Mouse (Mus musculus) CD4-positive, CD25-positive, alpha-beta regulatory T cell, adult 2 months (primary cell): ENCODE data around the gene Olfr455.

Experiments
- DNase-seq: peaks from one replicate; pipeline ENCODE4 v3.0.0-alpha.2; 2012; ENCODE audit warnings: low read depth, low spot score

Olfr455 gene

DNA sequence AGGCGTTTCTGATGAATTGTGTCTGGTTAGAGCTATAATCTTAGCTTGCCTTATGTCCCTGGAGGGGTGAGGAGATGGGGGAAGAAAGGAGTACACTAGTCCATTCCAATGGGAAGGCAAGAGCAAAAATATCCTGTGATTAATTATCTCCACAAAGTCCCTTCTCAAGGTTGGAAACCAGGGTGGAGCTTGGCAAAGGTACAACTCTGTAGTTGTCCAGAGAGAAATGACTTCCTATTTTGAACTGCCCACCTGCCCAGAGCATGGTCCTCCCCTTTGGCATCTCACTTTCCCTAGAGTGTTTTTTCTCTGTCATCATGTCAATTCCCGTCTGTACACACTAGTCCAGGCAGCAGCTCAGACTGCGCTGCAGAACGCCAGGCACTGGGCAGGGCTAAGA, at the start of gene Olfr455:
Gene Olfr455 (minus strand): TSS at position 127 of the 400 bp plus-strand sequence.
- no peak for DNase-seq

DNA sequence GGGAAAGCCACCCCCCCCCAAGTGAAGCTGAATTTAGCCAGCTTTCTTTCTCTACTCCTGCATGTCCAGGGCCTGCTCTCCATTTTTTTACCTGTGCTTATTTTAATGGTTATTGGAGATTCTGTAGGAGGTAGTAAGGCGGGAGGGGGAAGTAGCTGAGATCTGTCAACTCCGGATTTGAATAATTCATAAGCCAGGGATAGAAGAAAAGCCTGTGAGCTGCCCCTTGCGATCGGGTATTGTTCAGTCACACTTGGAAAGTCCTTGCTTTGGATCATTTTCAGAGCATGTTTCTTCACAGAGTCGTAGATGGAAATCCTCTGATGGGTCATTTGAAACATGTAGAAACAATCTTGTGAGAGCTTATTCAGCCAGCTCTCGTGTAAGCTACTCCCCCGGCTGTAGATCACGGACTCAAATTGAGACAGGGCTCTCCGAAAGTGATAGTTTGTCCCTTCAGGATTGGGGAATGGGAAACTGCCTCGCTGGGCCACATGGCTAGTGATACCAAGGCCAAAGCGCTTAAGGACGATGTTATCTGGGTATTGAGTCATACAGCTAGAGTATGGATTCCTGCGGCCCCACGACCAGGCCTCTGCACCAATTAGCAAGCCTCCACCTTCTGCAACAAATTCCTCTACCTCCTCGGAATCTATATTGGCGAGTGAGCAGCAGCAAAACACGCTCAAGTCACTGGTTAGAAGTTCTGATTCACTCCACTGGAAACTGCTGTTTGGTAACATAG, 45.9 kb upstream of the Olfr455 start:
- no peak for DNase-seq

DNA sequence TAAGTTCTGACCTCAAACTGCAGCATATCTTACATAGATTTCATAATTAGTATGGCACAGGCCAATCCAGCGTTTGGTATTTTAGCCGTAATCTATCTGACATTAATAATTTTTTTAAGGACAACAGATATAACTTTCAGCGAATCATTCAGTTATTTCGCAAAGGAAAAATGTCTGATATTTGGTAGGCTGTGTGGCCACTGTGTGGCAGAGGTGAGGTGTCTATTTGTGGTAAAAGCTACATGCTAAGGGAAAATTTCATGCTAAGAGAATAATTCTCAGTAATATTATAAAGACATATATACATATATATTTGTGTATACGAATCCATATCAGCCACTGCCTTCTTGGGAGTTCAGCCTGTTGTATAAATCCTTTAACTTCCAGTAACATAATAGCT, 39.2 kb upstream of the Olfr455 start:
- no peak for DNase-seq

DNA sequence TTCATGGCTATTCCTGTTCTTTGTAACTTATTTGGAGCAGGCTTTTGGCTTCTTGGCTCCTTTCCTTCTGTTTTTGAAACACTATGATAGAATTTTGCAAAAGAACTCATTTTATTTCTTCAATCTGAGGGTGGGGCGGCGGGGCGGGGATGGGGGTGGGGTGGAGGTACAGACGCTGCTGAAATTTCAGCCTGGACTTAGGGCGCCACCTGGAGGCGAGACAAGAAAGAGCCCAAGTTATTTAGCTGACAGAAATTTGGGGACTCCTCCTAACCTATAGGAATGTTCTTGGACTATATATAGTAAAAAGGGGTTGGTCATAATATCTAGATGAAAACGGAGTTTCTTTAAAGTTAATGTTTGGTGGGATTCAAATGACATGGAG, 36.1 kb upstream of the Olfr455 start:
- DNase-seq, result peak; percentile 64

DNA sequence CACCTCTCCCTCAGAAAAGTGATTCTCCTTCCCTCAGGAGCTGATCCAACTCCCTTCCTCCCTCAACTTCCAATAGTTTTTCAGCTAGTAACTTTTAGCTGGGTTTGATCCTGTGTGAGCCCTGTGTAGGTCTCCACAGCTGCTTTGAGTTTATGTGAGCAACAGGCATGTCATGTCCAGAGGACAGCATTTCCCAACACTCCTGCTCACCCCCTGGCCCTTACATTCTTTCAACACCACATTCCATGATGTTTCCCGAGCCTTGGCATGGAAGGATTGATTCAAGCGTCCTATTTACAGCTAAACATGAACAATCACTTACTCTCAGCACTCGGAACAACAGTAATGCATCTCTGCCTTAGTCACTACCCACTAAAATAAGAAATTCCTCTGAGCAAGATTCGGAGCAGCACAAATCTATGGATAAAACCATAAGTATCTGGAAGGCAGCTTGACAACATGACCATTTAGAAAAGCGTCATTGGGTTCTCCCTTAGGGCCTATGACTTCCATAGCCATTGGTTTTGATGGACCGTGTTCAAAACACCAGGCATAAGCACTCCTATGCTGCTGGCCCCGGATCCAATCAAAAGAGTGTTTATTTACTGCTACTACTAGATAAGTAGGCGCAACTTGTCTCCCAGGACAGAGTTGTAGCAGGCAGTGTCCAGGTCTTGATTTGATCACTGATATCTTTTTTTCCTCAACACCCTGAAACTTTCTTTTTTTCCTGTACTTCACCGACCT, 35.5 kb upstream of the Olfr455 start:
- no peak for DNase-seq

DNA sequence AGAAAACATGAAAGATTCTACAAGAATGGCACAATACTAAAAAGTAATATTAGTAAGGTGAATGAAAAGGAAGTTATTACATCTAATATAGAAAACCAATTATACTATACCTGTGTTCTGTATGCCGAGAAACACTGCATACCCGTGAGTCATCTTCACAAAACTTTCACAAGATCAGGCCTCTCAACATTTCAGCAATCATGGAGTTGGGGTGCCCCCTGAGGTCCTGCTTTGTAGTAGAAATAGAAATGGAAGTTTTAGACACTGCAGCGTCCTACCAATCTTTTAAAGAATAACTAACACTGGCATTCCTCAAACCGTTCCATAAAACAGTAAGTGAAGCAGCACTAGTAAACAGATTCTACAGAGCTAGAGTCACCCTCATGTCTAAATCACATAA, 31.3 kb upstream of the Olfr455 start:
- no peak for DNase-seq

DNA sequence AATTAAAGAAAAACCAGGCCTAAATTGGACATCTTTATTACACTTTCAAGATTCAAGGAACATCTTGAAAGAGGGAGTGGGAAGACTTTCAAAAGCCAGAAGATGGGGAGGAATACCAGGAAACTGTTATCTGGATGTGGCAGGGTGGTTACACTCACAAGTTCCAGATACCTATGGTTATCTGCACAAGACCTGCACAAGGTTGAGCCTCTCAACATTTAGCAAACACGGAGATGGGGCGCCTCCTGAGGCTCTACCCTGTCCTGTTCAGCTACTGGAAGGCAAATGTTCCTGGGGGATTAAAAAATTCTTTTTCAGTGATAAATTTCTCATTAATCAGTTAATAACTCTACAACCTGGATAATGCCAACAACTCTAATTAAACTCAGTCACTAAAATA, 30.0 kb upstream of the Olfr455 start:
- DNase-seq, result no peak

DNA sequence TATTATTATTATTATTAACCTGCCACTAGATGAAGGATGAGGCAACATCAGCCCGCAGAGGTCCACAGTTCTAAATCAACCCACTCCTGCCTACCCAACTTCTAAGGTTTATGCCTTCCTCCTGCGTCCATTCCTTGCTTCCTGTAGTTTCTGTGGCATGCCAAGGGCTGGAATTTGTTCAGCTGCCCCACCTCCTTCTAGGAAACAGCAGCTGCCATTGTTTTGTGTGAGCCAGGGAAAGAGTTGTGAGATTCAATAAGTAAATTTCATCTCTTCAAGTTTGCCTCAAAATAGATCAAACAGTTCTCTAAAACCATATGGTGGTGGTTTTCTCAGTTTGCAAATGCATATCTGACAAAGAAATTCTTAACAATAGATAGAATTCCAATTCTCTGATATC, 20.8 kb upstream of the Olfr455 start:
- no peak for DNase-seq

DNA sequence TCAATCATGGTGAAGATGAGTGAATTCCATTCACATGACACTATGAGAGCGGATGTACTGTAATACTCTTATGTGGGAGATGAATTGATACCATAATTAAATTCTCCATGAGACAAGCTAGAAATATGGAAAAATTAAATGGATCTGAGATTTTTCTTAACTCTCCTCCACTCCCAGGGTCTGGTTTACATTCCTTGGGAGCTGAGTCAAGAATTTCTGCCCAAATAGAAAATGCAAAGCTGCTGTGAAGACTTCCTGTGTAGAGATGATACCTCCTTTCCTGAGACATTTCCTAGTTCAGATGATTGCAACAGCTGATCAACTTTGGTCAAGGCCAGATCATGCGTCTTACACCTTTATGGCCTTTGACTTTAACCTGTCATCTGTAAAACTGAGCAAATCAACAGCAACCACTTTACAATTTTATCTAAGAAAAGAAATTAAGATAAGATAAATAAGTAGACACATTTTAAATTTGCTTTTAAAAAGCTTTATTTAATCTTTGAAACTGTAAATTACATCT, 18.8 kb upstream of the Olfr455 start:
- no peak for DNase-seq

DNA sequence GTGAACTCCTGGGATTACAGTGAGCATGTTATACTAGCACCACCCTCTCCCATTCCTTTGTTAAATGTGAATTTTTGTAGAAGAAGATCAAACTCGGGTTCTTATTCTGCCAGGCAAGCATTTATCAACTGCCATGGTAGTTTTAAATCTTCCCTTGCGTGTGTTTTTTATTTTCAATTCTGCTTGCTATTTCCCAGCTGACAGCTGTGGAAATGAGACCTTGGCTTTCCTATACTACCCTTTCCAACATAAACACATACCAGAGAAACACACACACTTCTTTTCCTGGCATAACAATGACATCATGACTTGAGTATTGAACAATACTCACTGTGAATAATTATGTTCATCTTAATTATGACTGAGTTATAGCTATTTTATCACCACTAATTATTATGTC, 14.9 kb upstream of the Olfr455 start:
- no peak for DNase-seq

DNA sequence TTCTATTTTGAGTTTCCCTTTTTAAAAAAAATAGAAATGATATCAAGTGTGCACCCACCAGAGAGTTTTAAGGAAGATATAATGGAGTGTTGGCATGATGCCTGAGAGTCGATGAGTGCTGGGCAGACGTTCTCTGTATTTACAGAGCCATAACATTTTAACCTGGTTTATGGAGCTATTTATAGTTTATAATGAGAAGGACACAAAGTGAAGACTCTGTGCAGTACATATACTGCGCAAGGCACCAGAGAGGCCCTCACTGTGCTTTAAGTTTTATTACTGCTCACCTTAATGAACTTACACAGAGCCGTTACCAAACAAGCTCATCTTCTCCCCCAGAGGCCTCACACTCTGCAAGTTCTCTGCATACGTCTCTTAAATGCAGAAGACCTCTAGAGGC, 13.5 kb upstream of the Olfr455 start:
- DNase-seq, result no peak

DNA sequence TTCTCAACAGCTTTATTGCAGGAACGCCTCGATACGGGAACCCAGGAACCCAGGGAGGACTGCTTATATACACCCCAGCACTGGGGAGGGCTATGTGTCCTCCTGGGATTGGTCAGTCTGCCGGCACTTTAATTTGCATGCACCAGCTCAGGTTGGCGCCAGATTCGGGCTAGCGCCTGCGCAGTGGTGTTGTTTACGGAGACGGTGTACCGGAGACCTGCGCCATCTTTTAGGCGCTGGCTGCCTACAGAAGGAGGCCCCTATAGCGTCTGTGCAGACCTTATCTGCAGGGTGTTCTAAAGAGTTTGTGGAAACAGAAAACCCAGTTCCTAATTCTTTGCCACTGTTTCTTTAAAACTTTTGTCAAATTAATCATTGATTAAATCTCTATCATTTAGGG, 11.3 kb upstream of the Olfr455 start:
- no peak for DNase-seq

DNA sequence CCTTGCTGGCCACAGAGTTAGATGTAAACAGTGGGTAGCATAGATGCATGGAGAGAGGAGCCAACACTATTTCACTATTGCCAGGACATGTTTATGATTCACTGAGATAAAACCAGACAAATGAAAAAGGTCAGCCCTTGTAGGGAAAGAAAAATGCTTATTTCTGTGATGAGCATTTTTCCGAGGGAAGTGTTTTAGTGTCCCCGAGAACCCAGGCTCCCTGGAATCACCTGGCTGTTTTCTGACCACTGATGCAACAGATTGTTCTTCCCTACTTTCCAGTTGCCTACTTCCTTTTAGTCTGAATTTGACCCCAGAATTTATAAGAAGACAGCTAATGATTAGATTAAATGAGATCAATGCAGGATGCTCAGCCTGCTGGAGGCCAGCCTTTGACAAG, 1.2 kb downstream of the Olfr455 start:
- no peak for DNase-seq

DNA sequence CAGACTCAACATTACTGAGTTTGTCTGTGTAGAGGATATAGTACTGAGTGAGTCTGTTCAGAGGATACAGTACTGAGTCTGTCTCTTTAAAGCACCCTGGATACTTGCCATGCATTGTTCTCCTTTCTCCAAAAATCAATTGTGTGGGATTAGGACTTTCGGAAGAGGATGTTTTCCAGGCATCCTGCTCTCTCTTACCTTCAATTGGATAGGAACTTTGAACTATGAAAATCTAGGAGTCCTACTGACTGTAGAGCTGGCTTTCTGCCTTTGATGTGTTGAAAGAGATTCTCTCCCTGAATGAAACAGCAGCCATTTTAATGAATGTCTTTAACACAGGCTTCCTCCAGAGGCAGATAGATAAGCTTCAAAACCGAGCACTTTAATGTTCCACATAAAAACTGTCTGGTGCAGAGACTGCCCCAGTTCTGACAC, 1.9 kb downstream of the Olfr455 start:
- DNase-seq, result no peak

DNA sequence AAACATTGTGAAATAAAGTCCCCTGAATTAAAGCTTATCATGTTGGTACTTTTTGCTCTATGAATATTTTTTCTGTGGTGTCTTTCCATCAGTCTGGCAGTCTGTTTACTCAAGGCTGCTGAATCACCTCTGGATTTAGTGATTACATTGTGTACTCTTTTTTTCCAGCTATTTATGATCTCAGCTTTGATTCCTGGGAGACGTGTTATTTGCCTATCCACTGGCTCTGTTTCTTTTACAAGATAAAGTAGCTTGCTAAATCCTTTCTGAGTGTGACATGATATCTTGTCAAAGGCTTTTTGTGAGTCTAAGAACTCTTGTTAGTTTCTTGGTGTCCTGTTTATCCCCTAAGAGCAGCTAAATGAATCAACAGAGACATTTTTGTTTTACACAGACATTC, 2.5 kb downstream of the Olfr455 start:
- no peak for DNase-seq

DNA sequence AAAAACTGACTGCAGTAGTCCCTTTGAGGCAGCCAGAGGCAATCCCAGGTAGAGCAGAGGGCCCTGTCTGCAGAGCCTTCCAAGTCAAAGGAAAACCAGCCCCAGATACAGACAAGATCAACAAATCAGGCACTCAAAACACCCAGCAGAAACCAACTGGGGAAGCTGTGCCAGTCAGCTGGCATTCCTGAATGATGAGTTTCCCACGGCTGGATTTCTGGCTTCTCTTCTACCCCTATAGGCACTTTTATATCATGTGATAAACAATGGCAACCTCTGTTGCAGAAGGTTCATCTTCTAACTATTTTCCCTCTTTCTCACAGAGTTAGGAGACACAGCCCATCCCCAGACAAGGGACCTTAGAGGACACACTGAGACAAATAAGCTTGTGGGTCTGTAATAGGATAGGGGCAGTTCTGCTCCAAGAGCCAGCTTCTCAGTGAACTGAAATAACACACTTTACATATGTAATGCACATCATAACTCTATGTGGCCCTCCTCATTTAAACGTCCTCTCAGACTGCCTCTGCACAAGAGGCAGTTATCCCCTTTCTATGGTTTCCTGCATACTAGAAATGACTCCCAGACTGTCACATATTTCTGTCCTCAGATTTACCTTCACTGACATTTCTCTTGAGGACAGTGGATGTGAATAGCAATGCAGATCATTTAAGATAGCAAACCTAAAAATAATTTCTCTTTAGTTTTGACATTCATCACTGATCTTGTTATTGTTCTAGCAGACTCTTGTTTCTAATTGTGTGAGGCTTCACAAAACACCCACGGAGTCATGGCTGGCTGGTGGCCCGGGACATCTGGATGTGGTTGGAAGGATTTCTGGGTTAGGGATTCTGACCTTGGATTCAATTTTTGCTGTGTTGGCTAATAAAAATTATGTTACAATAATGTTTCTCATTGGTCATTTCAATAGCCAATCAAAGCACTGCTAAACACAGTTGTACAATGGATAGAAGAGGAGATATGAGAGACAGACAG, 5.1 kb downstream of the Olfr455 start:
- no peak for DNase-seq

DNA sequence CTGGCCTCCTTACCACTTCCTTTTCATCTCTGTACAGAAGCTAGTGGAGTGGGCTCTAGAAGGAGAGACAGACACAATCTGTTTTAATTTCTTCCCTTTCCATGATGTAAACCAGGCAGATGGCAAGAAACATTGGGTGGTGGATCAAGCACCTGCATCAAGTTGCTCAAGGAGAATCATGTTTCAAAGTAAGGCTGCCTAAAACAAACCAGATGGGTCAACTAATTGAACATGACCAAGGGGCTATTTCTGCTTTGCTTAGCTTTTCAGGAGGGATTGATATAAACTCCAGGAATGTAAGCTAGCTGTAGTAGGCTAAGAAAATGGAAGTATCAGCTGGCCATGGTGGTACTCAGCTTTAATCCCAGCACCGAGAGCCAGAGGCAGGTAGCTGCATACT, 6.7 kb downstream of the Olfr455 start:
- DNase-seq, result no peak

DNA sequence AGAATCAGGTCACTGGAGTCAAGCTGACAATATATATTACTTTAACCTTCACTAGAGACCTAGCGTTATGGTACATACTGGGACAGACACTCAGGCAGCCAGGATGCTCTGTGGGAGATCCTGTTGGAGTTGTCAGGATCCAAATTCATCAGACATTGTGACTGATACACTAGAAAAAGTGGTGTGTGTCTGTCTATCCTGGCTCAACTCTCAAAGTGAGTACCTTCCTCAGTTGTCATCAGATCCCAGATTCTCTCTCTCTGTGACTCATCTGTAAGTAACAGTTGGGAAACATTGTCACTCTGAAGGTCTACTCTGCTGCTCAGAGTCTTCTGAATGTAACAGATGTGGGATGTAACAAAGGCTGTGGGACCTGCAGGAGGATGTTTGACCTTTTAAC, 7.7 kb downstream of the Olfr455 start:
- no peak for DNase-seq

DNA sequence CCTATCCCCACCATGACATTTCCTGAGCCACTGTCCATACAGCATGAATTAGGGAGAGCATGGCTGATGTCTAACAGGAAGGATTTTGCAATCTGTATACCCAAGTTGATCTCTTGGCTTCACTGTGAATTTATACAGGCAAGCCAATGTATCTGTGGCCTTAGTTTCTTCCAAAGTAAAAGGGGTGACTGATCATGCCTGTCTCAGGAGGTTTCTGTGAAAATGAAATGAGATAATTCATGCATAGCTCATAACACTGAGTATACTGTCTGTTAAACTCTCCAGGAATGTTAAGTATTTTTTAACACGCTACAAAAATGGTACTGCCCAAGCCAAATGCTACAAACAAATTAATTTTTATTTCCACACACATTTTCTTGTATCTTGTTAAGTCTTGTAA, 33.9 kb downstream of the Olfr455 start:
- no peak for DNase-seq

DNA sequence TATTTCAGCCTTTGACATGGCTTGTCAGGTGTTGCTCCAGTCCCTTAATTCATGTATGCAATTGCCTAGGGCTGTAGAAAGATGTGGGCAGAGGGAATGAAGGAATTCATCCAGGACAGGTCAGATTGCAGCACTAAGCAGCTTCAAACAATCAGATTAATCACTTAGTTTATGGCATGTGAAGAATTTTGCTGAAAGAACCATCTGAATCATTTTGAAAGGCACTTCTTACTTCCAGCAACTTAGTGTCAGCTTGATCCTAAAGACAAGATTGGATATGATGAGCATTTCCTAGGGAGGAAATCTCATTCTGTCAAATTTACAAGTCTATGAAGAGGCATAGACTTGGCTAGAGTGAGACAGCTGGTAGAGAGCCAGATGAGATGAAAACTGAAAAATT, 38.1 kb downstream of the Olfr455 start:
- no peak for DNase-seq

DNA sequence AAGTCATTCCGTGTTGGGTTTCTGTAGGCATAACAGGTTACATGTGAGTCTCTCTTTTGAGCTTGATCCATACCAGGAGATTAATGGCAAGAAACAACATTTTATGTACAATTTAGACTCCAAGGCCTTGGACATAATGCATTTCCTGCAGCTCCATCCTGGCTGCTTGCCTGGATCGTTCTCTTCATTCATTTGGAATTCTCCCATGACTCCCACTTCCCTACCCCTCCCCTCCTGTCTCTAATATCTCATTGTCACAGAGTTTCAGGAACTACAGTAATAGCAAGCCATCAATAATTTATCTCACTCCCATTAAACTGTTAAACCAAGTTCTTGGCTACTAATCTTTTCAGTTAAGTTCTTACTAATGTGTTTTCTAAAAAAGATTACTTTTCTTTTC, 43.9 kb downstream of the Olfr455 start:
- DNase-seq, result no peak

DNA sequence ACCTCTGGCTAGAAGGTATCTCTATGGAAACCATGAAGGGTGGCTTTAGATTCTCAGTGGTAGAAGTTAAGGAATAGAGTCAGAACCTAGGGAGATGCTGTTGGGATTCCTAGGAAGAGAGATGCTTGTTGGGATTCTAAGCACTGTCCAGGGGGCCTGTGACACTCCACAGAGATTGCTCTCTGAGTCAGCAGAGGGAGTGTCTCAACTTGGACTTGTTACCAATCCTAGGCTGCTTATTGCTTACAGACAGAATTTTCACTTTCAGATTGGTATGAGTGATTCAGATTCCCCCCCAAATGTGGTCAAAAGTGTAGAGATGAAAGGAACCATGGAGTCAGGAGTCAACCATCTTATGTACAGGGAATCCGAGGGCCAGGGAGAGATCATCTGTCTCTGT, 57.7 kb downstream of the Olfr455 start:
- DNase-seq, result no peak
